Mouse (Mus musculus) lung, postnatal 25 days (tissue): ENCODE measurements around the gene Gm42688.

Experiments used
- DNase-seq: peaks from one replicate; pipeline ENCODE4 v3.0.0; 2022; ENCODE audit warnings: low spot score

Gene Gm42688

DNA sequence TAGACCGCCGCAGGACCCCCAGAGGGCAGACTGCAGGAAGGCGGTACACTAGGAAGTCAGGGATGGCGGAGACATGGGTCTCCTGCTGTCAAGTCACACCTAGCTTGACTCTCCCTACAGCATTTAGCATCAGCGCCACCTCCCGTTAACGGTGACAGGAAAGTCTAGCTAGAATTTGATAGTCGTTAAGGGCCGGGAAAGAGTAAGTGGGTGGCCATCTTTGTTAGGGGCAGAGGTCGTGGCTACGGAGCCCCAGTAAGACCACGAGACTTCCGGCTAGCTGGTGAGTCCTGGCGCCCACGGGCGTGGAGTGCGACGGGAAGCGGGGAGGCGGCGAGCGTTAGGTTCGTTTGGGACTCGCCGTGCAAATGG lies at the start of gene Gm42688, which contains the start of gene Ccdc142:
Gm42688 (plus strand) TSS at position 302 of the 372 bp plus-strand sequence.
Ccdc142 (plus strand) TSS at position 286 of the 372 bp plus-strand sequence.
- peak; percentile 96 for DNase-seq

DNA sequence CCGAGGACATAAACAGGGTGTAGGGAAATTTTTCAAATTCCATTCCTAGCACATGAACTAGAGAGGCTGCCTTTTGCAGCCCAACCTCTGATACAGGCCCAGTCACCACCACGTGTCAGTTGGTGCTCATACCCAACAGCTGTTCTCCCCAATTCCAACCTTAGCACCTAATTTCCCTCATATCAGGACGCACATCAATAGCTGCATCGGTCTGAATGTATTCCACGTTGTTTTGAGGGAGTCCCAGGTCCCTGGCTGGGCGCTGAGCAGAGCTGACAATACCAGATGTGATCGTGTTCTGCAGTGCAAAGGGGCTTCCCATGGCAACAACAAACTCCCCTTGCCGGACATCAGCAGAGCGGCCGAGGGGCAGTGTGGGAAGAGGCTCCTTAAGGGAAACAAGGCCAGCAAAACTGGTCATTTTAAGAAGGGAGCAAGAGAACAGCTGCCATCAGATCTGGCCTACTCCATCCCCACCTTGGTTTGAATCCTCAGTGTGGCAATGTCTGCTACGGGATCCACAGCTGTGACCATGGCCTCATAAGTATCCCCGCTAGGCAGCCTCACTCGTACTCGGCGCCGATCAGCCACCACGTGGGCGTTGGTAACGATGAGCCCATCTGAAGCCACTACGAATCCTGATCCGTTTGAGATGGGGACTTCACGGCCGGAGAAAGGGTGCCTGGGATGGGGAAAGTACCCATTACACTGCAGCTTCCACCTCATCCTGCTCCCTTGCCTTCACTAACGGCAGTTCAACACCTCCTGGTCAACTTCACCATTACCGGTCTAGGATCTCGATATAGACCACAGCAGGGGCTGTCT lies 48.1 kb upstream of the Gm42688 start:
- DNase-seq: no peak

DNA sequence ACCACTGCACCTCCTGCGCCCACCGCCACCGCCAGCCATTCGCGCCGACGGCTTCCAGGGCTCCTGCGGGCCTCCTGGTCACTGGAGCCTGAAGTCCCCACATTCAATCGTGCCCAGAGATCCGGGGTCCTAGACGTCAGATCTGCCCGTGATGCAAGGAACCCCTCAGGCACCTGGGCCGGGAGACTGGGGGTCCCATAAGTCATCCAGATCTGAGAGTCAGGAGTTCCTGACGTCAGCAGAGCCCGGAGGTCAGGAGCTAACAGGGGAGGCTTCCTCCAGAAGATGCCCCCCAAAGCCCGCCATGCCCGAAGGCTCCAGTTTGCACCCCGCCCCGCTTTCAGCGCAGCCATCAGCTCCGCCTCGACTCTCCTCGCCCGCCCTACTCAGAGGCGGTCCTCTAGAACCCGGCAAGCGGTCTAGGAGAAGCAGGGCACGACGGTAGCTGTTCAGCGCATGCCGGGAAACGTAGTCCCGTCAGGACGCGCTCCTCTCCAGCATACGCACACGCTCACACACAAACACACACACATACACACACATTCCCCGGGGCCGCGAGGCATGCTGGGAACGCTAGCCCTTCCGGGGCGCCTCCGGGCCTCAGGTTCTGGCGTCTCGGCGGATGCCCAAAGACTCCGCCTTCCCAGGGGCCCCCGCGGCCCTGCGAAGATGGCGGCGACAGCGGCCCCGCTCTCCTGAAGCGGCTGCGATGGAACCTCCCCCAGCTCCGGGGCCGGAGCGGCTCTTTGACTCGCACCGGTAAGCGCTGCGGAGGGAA lies 47.2 kb upstream of the Gm42688 start, which contains the start of gene Aup1:
Aup1 (plus strand) TSS at position 448 of the 778 bp plus-strand sequence.
- peak; percentile 98 for DNase-seq

GRCm38 (mm10) chr6:83054871-83055431 lies 46.5 kb upstream of the Gm42688 start, which contains the start of gene Htra2:
Gene Htra2, minus strand, starts transcription at chr6:83055273.
- peak; percentile 29 for DNase-seq

- DNase-seq: peak; percentile 46
Measured at GRCm38 (mm10) chr6:83057790-83058189, 43.6 kb upstream of the Gm42688 start, which contains the start of gene Dqx1. Gene Dqx1, plus strand, starts transcription at chr6:83057844.

DNA sequence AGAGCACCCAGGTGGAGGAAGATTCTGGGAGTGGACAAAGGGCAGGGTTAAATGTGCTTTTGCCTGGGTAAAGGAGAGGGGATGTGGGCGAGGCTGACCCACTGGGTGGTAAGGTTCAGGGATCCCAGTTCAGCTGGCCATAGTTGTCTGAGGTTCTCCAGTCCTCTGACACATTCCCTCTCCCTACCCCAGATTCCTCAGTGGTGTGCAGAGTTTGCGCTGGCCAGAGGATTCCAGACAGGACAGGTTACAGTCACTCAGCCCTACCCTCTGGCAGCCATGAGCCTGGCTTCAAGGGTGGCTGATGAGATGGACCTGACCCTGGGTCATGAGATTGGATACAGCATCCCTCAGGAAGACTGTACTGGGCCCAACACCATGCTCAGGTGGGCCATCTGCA lies 42.7 kb upstream of the Gm42688 start:
- DNase-seq: no peak

- DNase-seq: no peak
Measured at GRCm38 (mm10) chr6:83065995-83066394, 35.4 kb upstream of the Gm42688 start.

GRCm38 (mm10) chr6:83066441-83066840 lies 35.0 kb upstream of the Gm42688 start:
- no peak for DNase-seq

DNA sequence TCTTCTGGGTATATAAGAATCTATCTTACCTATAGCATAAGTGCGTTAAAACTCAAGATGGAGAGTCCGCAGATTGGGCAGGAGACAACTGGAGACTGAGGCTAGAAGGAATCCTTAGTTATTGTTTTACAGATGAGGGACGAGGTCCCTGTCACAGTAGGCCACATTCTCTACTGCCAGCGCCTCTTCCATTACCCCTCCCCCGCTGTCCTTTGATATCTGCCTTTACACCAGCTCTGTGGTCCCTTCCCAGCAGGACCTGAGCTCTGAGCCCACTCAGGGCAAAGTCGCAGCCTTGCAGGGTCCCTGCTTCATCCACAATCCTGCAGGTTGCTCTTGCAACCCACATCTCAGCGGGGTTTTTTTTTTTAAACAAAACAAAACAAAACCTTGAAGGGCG lies 33.2 kb upstream of the Gm42688 start:
- no peak for DNase-seq

GRCm38 (mm10) chr6:83068706-83069487 lies 32.5 kb upstream of the Gm42688 start:
- DNase-seq: no peak

GRCm38 (mm10) chr6:83069488-83070246 lies 31.8 kb upstream of the Gm42688 start:
- no peak for DNase-seq

DNA sequence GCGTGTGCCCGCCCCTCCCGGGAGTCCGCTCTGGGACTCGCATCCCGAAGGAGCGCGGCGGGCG lies 31.3 kb upstream of the Gm42688 start, which contains the start of gene Tlx2:
Tlx2 (minus strand) TSS at position 47 of the 64 bp plus-strand sequence.
- no peak for DNase-seq

DNA sequence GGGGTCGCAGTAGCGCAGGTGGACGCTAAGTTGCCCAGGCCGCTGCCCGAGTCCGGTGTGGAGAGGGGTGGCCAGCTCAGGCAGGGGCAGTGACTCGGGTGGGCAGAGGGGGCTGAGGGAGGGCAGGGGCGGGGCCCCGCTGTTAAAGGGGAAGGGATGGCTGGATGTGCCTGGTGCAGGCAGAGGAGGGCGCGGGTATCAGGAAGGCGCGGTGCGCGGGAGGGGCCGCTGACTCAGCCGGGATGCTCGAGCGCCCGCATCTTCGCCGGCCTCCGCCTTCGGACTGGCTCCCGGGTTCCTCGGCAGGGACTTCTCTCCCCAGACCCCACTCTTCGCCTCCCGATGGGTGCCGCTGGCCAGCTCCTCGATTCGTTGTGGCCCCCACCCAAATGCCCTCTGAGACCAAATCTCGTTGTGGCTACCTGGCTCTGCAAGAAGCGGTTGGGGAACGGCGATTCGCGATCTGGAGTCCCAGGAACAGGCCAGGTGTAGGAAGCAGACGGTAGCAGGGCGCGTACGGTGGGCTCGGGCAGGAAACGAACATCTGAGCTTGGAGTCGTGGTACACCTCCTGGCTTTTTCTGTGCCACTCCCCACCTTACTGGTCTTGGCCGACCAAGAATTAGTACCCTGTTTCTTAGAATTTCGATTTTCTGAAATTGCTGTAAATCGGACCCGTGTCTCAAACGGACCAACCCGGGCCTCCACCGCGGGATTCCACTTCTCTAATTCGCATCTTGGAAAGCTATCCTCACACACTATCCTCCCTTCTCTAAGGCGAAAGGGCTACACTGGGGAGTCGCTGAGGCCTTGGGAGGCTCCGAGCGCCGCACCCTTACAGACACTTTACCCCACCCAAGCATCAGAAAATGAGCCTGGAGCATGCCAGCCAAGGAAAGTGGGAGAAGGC lies 30.9 kb upstream of the Gm42688 start:
- no peak for DNase-seq

- DNase-seq: no peak
Measured at GRCm38 (mm10) chr6:83071220-83071619, 30.2 kb upstream of the Gm42688 start.

- DNase-seq: no peak
Measured at GRCm38 (mm10) chr6:83074979-83075378, 26.4 kb upstream of the Gm42688 start.

- peak; percentile 18 for DNase-seq
Measured at GRCm38 (mm10) chr6:83077630-83078323, 23.6 kb upstream of the Gm42688 start, which contains the start of gene Pcgf1. Gene Pcgf1, plus strand, starts transcription at chr6:83077869.

- DNase-seq: peak; percentile 99
Measured at GRCm38 (mm10) chr6:83078324-83078858, 23.0 kb upstream of the Gm42688 start.

GRCm38 (mm10) chr6:83080210-83080609 lies 21.2 kb upstream of the Gm42688 start:
- DNase-seq: no peak

GRCm38 (mm10) chr6:83083497-83083896 lies 17.9 kb upstream of the Gm42688 start:
- DNase-seq: no peak
